Mouse (Mus musculus) MEL (cell line): Measurements from ENCODE around the gene Ccnyl1. TPM values are rescaled to one million over a fixed set of nuclear protein-coding genes. Genes with fewer than 3 reads are reported as not detected.
"Not testable (repeated sequence)": the region's sequence is repeated elsewhere in the genome, so short reads cannot be mapped to it uniquely, and the experiment has no call there.

ENCODE experiments used
- DNase-seq: peaks from one replicate; pipeline ENCODE4 v3.0.0; 2011; ENCODE audit warnings: low read depth, low spot score
- H3K27ac ChIP-seq: 2 replicates; pipeline ENCODE4 v1.5.1; 2012; ENCODE audit warnings: low read depth, mild to moderate bottlenecking, control low read depth, low read length, moderate library complexity; ENCODE audit not compliant: control insufficient read depth
- H3K27me3 ChIP-seq, 2 experiments: fragments of 150-350 bp in 1 of 2; sonication (generic) in 1 of 2; 2 replicates each; pipeline ENCODE4 v1.6.1; 2012; ENCODE audit warnings: low read length in 2 of 2, mild to moderate bottlenecking in 2 of 2, improper control_type of control experiment in 1 of 2, moderate library complexity in 1 of 2; ENCODE audit not compliant: insufficient read depth in 2 of 2, control insufficient read depth in 1 of 2
- H3K36me3 ChIP-seq, 2 experiments: 2 replicates each; pipeline ENCODE4 v1.6.1; 2012 to 2014; ENCODE audit warnings: low read length in 2 of 2, improper control_type of control experiment in 1 of 2, inconsistent platforms in 1 of 2, mild to moderate bottlenecking in 1 of 2; ENCODE audit not compliant: insufficient read depth in 2 of 2, control insufficient read depth in 1 of 2
- H3K4me1 ChIP-seq, 2 experiments: fragments of 150-350 bp in 1 of 2; sonication (generic) in 1 of 2; 2 replicates each; pipeline ENCODE4 v1.6.1; 2012; ENCODE audit warnings: low read length in 2 of 2, improper control_type of control experiment in 1 of 2, mild to moderate bottlenecking in 1 of 2; ENCODE audit not compliant: insufficient read depth in 2 of 2, control insufficient read depth in 1 of 2
- H3K4me3 ChIP-seq, 2 experiments: fragments of 150-350 bp in 1 of 2; sonication (generic) in 1 of 2; 2 replicates each; pipeline ENCODE4 v1.5.1; 2012; ENCODE audit warnings: low read depth in 2 of 2, low read length in 2 of 2, mild to moderate bottlenecking in 2 of 2, moderate library complexity in 2 of 2, control low read depth in 1 of 2, improper control_type of control experiment in 1 of 2; ENCODE audit not compliant: control insufficient read depth in 1 of 2, insufficient read depth in 1 of 2
- H3K79me2 ChIP-seq: 2 replicates; pipeline ENCODE4 v1.6.1; 2012; ENCODE audit warnings: mild to moderate bottlenecking, low read length, moderate library complexity; ENCODE audit not compliant: control insufficient read depth, poor library complexity, insufficient read depth
- H3K9ac ChIP-seq: 2 replicates; pipeline ENCODE4 v1.6.1; 2012; ENCODE audit warnings: low read depth, mild to moderate bottlenecking, control low read depth, low read length, moderate library complexity; ENCODE audit not compliant: control insufficient read depth, poor library complexity, severe bottlenecking
- H3K9me3 ChIP-seq: fragments of 150-350 bp; sonication (generic); replicated peaks from 2 replicates; pipeline ENCODE4 v1.6.1; 2012; ENCODE audit warnings: mild to moderate bottlenecking, low read length, improper control_type of control experiment, moderate library complexity; ENCODE audit not compliant: insufficient read depth
- BHLHE40 ChIP-seq: IDR thresholded peaks from 2 replicates; pipeline ENCODE4 v1.6.1; 2012; ENCODE audit warnings: low read depth, mild to moderate bottlenecking, inconsistent platforms, low read length, improper control_type of control experiment, borderline replicate concordance
- CHD2 ChIP-seq: IDR thresholded peaks from 2 replicates; pipeline ENCODE4 v1.6.1; 2011; ENCODE audit warnings: low read length, improper control_type of control experiment
- E2F4 ChIP-seq: IDR thresholded peaks from 2 replicates; pipeline ENCODE4 v1.6.1; 2011; ENCODE audit warnings: low read depth, low read length, improper control_type of control experiment, borderline replicate concordance
- EP300 ChIP-seq, 2 experiments: IDR thresholded peaks; 2 replicates each; pipeline ENCODE4 v1.6.1; 2011; ENCODE audit warnings: improper control_type of control experiment in 2 of 2, low read length in 2 of 2, low read depth in 1 of 2, mild to moderate bottlenecking in 1 of 2
- ETS1 ChIP-seq: IDR thresholded peaks from 2 replicates; pipeline ENCODE4 v1.6.1; 2012; ENCODE audit warnings: low read depth, mild to moderate bottlenecking, inconsistent platforms, low read length, improper control_type of control experiment, moderate library complexity
- GABPA ChIP-seq: IDR thresholded peaks from 2 replicates; pipeline ENCODE4 v1.6.1; 2012; ENCODE audit warnings: low read depth, mild to moderate bottlenecking, inconsistent platforms, low read length, improper control_type of control experiment, moderate library complexity
- HCFC1 ChIP-seq: IDR thresholded peaks from 2 replicates; pipeline ENCODE4 v1.6.1; 2012; ENCODE audit warnings: low read depth, mild to moderate bottlenecking, inconsistent platforms, low read length, improper control_type of control experiment, moderate library complexity
- MAX ChIP-seq: IDR thresholded peaks from 2 replicates; pipeline ENCODE4 v1.6.1; 2011; ENCODE audit warnings: low read length, improper control_type of control experiment
- POLR2AphosphoS2 ChIP-seq: IDR thresholded peaks from 2 replicates; pipeline ENCODE4 v1.6.1; 2011; ENCODE audit warnings: low read length, improper control_type of control experiment
- POLR2AphosphoS5 ChIP-seq: IDR thresholded peaks from 2 replicates; pipeline ENCODE4 v1.6.1; 2012; ENCODE audit warnings: low read depth, borderline replicate concordance, mild to moderate bottlenecking, inconsistent platforms, low read length, moderate library complexity, mixed read lengths
- TCF12 ChIP-seq: IDR thresholded peaks from 2 replicates; pipeline ENCODE4 v1.6.1; 2014; ENCODE audit warnings: low read depth, mild to moderate bottlenecking, inconsistent platforms, low read length, improper control_type of control experiment, moderate library complexity
- UBTF ChIP-seq: IDR thresholded peaks from 2 replicates; pipeline ENCODE4 v1.6.1; 2012; ENCODE audit warnings: low read depth, mild to moderate bottlenecking, inconsistent platforms, low read length, improper control_type of control experiment, moderate library complexity, borderline replicate concordance; ENCODE audit not compliant: insufficient read depth
- USF1 ChIP-seq: IDR thresholded peaks from 2 replicates; pipeline ENCODE4 v1.6.1; 2014; ENCODE audit warnings: low read depth, mild to moderate bottlenecking, inconsistent platforms, low read length, improper control_type of control experiment, moderate library complexity
- ZC3H11A ChIP-seq: IDR thresholded peaks from 2 replicates; pipeline ENCODE4 v1.6.1; 2012; ENCODE audit warnings: low read depth, mild to moderate bottlenecking, inconsistent platforms, low read length, improper control_type of control experiment
- ZNF384 ChIP-seq: IDR thresholded peaks from 2 replicates; pipeline ENCODE4 v1.6.1; 2012; ENCODE audit warnings: low read depth, mild to moderate bottlenecking, inconsistent platforms, low read length, improper control_type of control experiment
- polyA plus RNA-seq, 2 experiments: library from polyadenylated mRNA; stranded (reverse) in 1 of 2; unstranded in 1 of 2; fragments of >175 nt in 1 of 2; fragments of >200 nt in 1 of 2; gene quantifications; 2 replicates each; pipeline versions ENCODE4 v1.2.1 to v1.2.4; 2012; ENCODE audit warnings: low replicate concordance in 2 of 2, low read depth in 1 of 2; ENCODE audit not compliant: insufficient read length in 2 of 2, insufficient read depth in 1 of 2, missing spikeins in 1 of 2
- total RNA-seq: library from RNA; depleted of rRNA; stranded (reverse); fragments of 300-350 nt; gene quantifications from 2 replicates; pipeline ENCODE4 v1.2.3, GENCODE M21; 2012

Gene Ccnyl1
- total and polyA plus RNA-seq, 3 experiments, result 3.0 to 18.1 TPM; not detected in 1

DNA sequence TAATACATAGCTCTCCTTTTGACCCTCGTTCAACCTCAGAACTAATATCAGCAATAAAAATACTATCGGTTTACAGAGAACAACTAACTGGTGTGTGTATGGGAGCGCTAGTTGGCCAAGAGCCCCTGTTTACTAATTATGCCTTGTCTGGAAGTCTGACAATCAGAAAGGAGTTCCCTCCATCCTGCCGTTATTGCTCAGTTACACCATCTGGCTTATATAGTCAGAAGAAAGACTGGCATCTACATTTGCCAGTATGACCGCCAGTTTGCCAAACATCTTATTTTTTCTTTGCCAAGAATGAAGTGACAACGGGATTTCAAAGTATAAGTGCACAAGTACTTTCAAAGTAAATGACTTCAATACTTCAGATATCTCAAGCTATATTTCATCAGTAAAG is 49.2 kb upstream of the Ccnyl1 start:
- DNase-seq, result no peak
- H3K79me2 ChIP-seq, result no peaks in the 10 kb centered on the region
- H3K9ac ChIP-seq, result no peak overlapping the region
- H3K27me3 ChIP-seq, result no peaks in the 10 kb centered on the region
- H3K9me3 ChIP-seq, result no peaks in the 10 kb centered on the region
- TF ChIP-seq HCFC1 (no peak), ZNF384 (no peak), MAX (no peak), POLR2AphosphoS5 (no peak), USF1 (no peak), CHD2 (no peak), E2F4 (no peak), GABPA (no peak), TCF12 (no peak), POLR2AphosphoS2 (no peak), ZC3H11A (no peak), ETS1 (no peak), UBTF (no peak)
- peaks cover 0 to 7% of the 10 kb centered on the region in 2 experiments; a peak in 2 of 4 replicates for H3K36me3 ChIP-seq
- no peak overlapping the region for H3K4me3 ChIP-seq
- peaks cover 0 to 6% of the 10 kb centered on the region in 2 experiments; a peak in 2 of 4 replicates for H3K4me1 ChIP-seq
- no peak overlapping the region for H3K27ac ChIP-seq

DNA sequence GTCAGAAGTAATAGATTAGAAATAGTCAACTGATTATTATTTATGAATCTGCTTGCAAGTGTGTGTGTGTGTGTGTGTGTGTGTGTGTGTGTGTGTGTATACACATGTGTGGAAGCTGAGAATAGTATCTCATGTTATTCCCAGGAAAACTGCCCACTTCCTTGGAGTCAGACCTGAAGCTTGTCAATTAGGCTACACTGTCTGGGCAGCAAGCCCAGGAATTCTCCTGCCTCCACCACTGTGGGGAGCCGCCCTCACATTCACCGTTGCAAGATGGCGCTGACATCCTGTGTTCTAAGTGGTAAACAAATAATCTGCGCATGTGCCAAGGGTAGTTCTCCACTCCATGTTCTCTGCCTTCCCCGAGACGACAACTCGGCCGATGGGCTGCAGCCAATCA is 47.7 kb upstream of the Ccnyl1 start:
- not testable (repeated sequence) for H3K4me3 ChIP-seq, H3K36me3 ChIP-seq, DNase-seq

GRCm38 (mm10) chr1:64644513-64644912 is 45.7 kb upstream of the Ccnyl1 start:
- no peak overlapping the region for H3K9ac ChIP-seq
- TF ChIP-seq TCF12 (peak; percentile 14; the same call in 1 of the 2 replicates), BHLHE40 (no peak), EP300 (IDR thresholded peaks at IDR 0.05; ENCODE audit: low read depth in 1 of 2, low read length in 2 of 2) (peak in 1 of 2 experiments; percentile 51; a peak in 3 of 4 replicates)
- peak; percentile 71 for DNase-seq
- no peaks in the 10 kb centered on the region for H3K27me3 ChIP-seq
- H3K27ac ChIP-seq, result no peak overlapping the region
- no peaks in the 10 kb centered on the region for H3K79me2 ChIP-seq
- H3K4me1 ChIP-seq, result peaks cover 0 to 6% of the 10 kb centered on the region in 2 experiments; a peak in 2 of 4 replicates
- H3K36me3 ChIP-seq, result peaks cover 0 to 1% of the 10 kb centered on the region in 2 experiments; a peak in 2 of 4 replicates
- H3K4me3 ChIP-seq, result no peak overlapping the region
- H3K9me3 ChIP-seq, result no peaks in the 10 kb centered on the region

More for the DNA sequence above, 47.7 kb upstream of the Ccnyl1 start:
- H3K4me1 ChIP-seq, H3K9me3 ChIP-seq, H3K27ac ChIP-seq, H3K9ac ChIP-seq, H3K79me2 ChIP-seq, H3K27me3 ChIP-seq: not testable (repeated sequence)
